Mouse (Mus musculus) hindbrain, embryonic 13.5 days (tissue): ENCODE data around the gene Abhd12. TPM values are rescaled to one million over a fixed set of nuclear protein-coding genes. Genes with fewer than 3 reads are reported as not detected.
A peak's percentile ranks its signal among the peaks of the same experiment; 100 is the strongest.

Experiments
- ATAC-seq: fragments of 200-750 bp; cut with Nextera tagmentation; 2 replicates; pipeline ENCODE4 v1.8.0; 2017; ENCODE audit warnings: moderate TSS enrichment; ENCODE audit not compliant: low FRiP score
- H3K27ac ChIP-seq: fragments of 300-500 bp; sonication (generic); 2 replicates; pipeline ENCODE4 v1.5.1; 2015; ENCODE audit warnings: inconsistent platforms, mild to moderate bottlenecking, moderate library complexity
- H3K27me3 ChIP-seq: fragments of 300-500 bp; sonication (generic); 2 replicates; pipeline ENCODE4 v1.6.1; 2015; ENCODE audit warnings: mild to moderate bottlenecking, inconsistent platforms
- H3K36me3 ChIP-seq: fragments of 300-500 bp; sonication (generic); 2 replicates; pipeline ENCODE4 v1.6.1; 2015; ENCODE audit warnings: mild to moderate bottlenecking, inconsistent platforms
- H3K4me1 ChIP-seq: fragments of 300-500 bp; sonication (generic); replicated peaks from 2 replicates; pipeline ENCODE4 v1.6.1; 2015; ENCODE audit warnings: inconsistent platforms
- H3K4me2 ChIP-seq: fragments of 300-500 bp; sonication (generic); 2 replicates; pipeline ENCODE4 v1.6.1; 2015; ENCODE audit warnings: inconsistent platforms, mild to moderate bottlenecking, moderate library complexity
- H3K4me3 ChIP-seq: fragments of 300-500 bp; sonication (generic); 2 replicates; pipeline ENCODE4 v1.5.1; 2015; ENCODE audit warnings: mild to moderate bottlenecking, inconsistent platforms
- H3K9ac ChIP-seq: fragments of 300-500 bp; sonication (generic); 2 replicates; pipeline ENCODE4 v1.6.1; 2015; ENCODE audit warnings: mild to moderate bottlenecking, inconsistent platforms
- H3K9me3 ChIP-seq: fragments of 300-500 bp; sonication (generic); 2 replicates; pipeline ENCODE4 v1.6.1; 2016; ENCODE audit warnings: inconsistent platforms
- WGBS: fragments of 180-500 bp; shearing (Covaris S2); methylation state at CpG from one replicate; pipeline ENCODE4 v1.1.7; 2015; 5-methylcytosine and 5-hydroxymethylcytosine counted together
- polyA plus RNA-seq: library from polyadenylated mRNA; unstranded; fragments of >200 nt; fragmentation: Nextera tagmentation; extraction: Ambion mirVana; gene quantifications from 2 replicates; pipeline ENCODE4 v1.2.1, GENCODE M21; 2015

Abhd12 gene
- polyA plus RNA-seq, 1 experiment from 2014 or later, result 97.1 TPM

- Histone ChIP-seq H3K9ac (no peak overlapping the region), H3K36me3 (peaks cover 96% of the 10 kb centered on the region), H3K9me3 (no peaks in the 10 kb centered on the region), H3K27me3 (no peaks in the 10 kb centered on the region), H3K27ac (no peak overlapping the region), H3K4me1 (no peaks in the 10 kb centered on the region), H3K4me3 (no peak overlapping the region), H3K4me2 (no peak overlapping the region)
- no peak for ATAC-seq
- WGBS, result 93% methylated on average over 8 of the region's 8 CpGs
Measured at GRCm38 (mm10) chr2:150818742-150819141, 85.8 kb downstream of the Abhd12 start.

GRCm38 (mm10) chr2:150816676-150817402 is 87.7 kb downstream of the Abhd12 start:
- Histone ChIP-seq H3K4me3 (no peak overlapping the region), H3K9ac (no peak overlapping the region), H3K27me3 (no peaks in the 10 kb centered on the region), H3K9me3 (no peaks in the 10 kb centered on the region), H3K27ac (no peak overlapping the region), H3K4me2 (no peak overlapping the region), H3K4me1 (no peaks in the 10 kb centered on the region), H3K36me3 (peaks cover 98% of the 10 kb centered on the region)
- ATAC-seq, result no peak
- 96% methylated on average over 18 of the region's 18 CpGs for WGBS

DNA sequence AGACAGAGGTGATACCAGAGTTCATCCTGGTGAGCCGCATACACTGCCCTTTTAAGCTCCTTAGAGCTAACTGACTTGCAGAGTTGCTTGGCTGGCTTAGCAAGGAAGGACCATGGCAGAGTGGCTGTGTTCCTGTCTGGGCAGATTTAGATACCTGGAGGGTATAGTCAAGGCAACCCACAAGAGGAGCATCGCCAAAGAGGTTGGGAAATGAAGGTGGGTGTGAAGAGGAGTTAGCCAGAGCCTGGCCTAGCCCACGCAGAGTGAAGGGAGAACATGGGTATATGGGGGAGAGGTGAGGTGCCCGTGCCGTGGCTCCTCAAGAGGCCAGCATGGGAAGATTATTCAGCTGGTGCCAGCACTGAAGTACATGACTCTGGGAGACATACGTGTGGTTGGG is 91.7 kb downstream of the Abhd12 start:
- no peak for ATAC-seq
- H3K27me3 ChIP-seq, result no peaks in the 10 kb centered on the region
- H3K4me3 ChIP-seq, result no peak overlapping the region
- H3K9me3 ChIP-seq, result no peaks in the 10 kb centered on the region
- WGBS, result 95% methylated on average over 6 of the region's 6 CpGs
- H3K36me3 ChIP-seq, result peaks cover 96% of the 10 kb centered on the region
- no peak overlapping the region for H3K9ac ChIP-seq
- H3K4me1 ChIP-seq, result 0 out of 2 replicates have a peak, but pooled peaks cover 8% of the 10 kb centered on the region
- no peak overlapping the region for H3K4me2 ChIP-seq
- no peak overlapping the region for H3K27ac ChIP-seq

DNA sequence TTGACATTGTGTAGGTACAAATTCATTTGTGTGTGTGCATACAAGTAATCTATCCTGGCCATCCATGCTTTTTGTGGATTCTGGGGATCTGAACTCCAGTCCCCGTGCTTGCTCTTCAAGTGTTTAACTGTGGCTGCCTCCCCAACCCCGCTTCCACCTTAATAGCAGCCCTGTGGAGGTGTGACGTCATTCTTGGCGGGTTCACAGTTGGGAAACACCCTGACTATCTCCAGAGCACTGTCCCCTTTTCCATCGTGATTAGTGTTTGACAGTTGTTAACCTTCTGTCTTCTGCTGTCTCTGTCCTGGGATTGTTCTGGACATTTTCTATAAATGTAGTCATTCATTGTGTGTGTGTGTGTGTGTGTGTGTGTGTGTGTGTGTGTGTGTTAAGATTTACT is 93.9 kb downstream of the Abhd12 start:
- ATAC-seq, result no peak

DNA sequence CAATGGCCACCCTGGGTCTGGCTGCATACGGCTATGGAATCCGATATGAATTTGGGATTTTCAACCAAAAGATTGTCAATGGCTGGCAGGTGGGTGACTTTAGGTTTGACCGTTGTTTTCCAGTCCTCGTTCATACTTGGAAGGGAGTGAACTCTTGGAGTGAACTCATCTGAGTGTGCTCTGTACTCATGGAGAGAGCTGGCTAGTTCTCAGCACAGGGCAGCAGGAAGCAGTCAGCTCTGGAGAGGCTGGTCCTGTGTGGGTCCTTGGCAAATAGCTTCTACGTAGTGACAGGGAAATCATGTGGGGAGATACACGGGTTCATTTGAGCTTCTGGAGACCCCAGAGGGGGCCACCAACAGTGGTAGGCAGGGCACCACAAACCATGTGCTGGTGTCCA is 95.7 kb downstream of the Abhd12 start:
- ATAC-seq, result no peak
- no peaks in the 10 kb centered on the region for H3K9me3 ChIP-seq
- H3K36me3 ChIP-seq, result peaks cover 79% of the 10 kb centered on the region
- H3K27ac ChIP-seq, result peak overlapping the region; percentile 35; the same call in 1 of the 2 replicates
- no peak overlapping the region for H3K4me3 ChIP-seq
- WGBS, result 85% methylated on average over 6 of the region's 6 CpGs
- no peak overlapping the region for H3K4me2 ChIP-seq
- H3K4me1 ChIP-seq, result 0 out of 2 replicates have a peak, but pooled peaks cover 8% of the 10 kb centered on the region
- no peak overlapping the region for H3K9ac ChIP-seq
- H3K27me3 ChIP-seq, result no peaks in the 10 kb centered on the region

More for the DNA sequence above, 93.9 kb downstream of the Abhd12 start:
- H3K4me2 ChIP-seq, result no peak overlapping the region
- no peak overlapping the region for H3K9ac ChIP-seq
- H3K9me3 ChIP-seq, result no peaks in the 10 kb centered on the region
- peaks cover 89% of the 10 kb centered on the region for H3K36me3 ChIP-seq
- no peak overlapping the region for H3K27ac ChIP-seq
- H3K27me3 ChIP-seq, result no peaks in the 10 kb centered on the region
- WGBS, result 91% methylated on average over 5 of the region's 5 CpGs
- 0 out of 2 replicates have a peak, but pooled peaks cover 8% of the 10 kb centered on the region for H3K4me1 ChIP-seq
- no peak overlapping the region for H3K4me3 ChIP-seq

DNA sequence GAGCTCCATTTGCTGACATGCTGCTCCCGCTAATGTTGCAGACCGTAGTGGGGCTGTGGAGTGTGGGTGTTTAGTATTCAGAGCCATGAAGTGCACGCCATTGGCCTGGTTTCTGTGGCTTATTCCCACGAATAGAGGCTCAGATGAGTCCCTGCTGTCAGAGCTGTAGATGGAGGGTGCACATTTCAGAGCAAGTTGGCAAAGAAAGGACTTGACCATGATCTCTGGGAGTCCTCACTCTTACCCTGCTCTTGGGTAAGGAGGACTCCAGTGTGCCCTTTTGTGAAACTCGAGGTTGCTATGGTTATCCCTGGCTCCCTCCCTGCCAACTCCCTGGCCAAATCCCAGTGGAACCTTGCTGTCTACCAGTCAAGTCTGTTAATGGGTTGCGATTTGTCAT is 96.2 kb downstream of the Abhd12 start:
- Histone ChIP-seq H3K4me3 (no peak overlapping the region), H3K9me3 (no peaks in the 10 kb centered on the region), H3K9ac (no peak overlapping the region), H3K27ac (peak overlapping the region; percentile 35), H3K4me2 (no peak overlapping the region), H3K36me3 (peaks cover 78% of the 10 kb centered on the region), H3K4me1 (0 out of 2 replicates have a peak, but pooled peaks cover 8% of the 10 kb centered on the region), H3K27me3 (no peaks in the 10 kb centered on the region)
- 67% methylated on average over 6 of the region's 6 CpGs for WGBS
- peak; percentile 81 for ATAC-seq

- no peak overlapping the region for H3K27ac ChIP-seq
- H3K4me1 ChIP-seq, result no peaks in the 10 kb centered on the region
- no peak overlapping the region for H3K9ac ChIP-seq
- H3K4me2 ChIP-seq, result no peak overlapping the region
- 90% methylated on average over 1 of the region's 1 CpGs for WGBS
- H3K9me3 ChIP-seq, result no peaks in the 10 kb centered on the region
- no peak for ATAC-seq
- H3K4me3 ChIP-seq, result no peak overlapping the region
- peaks cover 65% of the 10 kb centered on the region for H3K36me3 ChIP-seq
- H3K27me3 ChIP-seq, result no peaks in the 10 kb centered on the region
Measured at GRCm38 (mm10) chr2:150803035-150803434, 101.5 kb downstream of the Abhd12 start.

GRCm38 (mm10) chr2:150800616-150801015 is 103.9 kb downstream of the Abhd12 start:
- Histone ChIP-seq H3K27ac (no peak overlapping the region), H3K9me3 (no peaks in the 10 kb centered on the region), H3K36me3 (peaks cover 61% of the 10 kb centered on the region), H3K4me1 (no peaks in the 10 kb centered on the region), H3K4me3 (no peak overlapping the region), H3K9ac (no peak overlapping the region), H3K27me3 (no peaks in the 10 kb centered on the region), H3K4me2 (no peak overlapping the region)
- 95% methylated on average over 5 of the region's 5 CpGs for WGBS
- no peak for ATAC-seq

GRCm38 (mm10) chr2:150798084-150798483 is 106.5 kb downstream of the Abhd12 start:
- Histone ChIP-seq H3K4me1 (no peaks in the 10 kb centered on the region), H3K4me2 (no peak overlapping the region), H3K27me3 (no peaks in the 10 kb centered on the region), H3K9ac (no peak overlapping the region), H3K27ac (no peak overlapping the region), H3K36me3 (peaks cover 57% of the 10 kb centered on the region), H3K4me3 (no peak overlapping the region), H3K9me3 (no peaks in the 10 kb centered on the region)
- WGBS, result 84% methylated on average over 7 of the region's 7 CpGs
- no peak for ATAC-seq

DNA sequence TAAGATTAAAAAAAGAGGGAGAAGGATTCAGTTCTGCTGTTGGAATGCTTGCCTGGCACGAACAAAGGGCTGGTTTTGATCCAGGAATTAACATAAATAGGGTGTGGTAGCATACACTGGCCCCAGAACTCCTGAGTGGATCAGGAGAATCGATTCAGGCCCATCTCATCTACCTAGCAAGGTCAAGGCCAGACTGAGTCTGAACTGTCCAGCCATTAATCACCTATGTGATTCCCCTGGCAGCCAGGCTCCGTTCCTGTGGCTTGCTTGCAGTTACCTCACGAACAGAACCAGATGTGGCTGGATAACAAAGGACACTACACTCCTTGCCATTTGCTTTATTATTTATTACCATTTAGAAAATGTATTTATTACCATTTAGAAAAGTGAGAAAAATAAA is 111.2 kb downstream of the Abhd12 start:
- H3K27me3 ChIP-seq, result no peaks in the 10 kb centered on the region
- no peak overlapping the region for H3K9ac ChIP-seq
- no peak overlapping the region for H3K4me3 ChIP-seq
- peaks cover 12% of the 10 kb centered on the region for H3K4me1 ChIP-seq
- no peak for ATAC-seq
- H3K36me3 ChIP-seq, result peaks cover 36% of the 10 kb centered on the region
- no peak overlapping the region for H3K4me2 ChIP-seq
- peak overlapping the region; percentile 18; the same call in 1 of the 2 replicates for H3K27ac ChIP-seq
- WGBS, result 77% methylated on average over 4 of the region's 4 CpGs
- H3K9me3 ChIP-seq, result no peaks in the 10 kb centered on the region

DNA sequence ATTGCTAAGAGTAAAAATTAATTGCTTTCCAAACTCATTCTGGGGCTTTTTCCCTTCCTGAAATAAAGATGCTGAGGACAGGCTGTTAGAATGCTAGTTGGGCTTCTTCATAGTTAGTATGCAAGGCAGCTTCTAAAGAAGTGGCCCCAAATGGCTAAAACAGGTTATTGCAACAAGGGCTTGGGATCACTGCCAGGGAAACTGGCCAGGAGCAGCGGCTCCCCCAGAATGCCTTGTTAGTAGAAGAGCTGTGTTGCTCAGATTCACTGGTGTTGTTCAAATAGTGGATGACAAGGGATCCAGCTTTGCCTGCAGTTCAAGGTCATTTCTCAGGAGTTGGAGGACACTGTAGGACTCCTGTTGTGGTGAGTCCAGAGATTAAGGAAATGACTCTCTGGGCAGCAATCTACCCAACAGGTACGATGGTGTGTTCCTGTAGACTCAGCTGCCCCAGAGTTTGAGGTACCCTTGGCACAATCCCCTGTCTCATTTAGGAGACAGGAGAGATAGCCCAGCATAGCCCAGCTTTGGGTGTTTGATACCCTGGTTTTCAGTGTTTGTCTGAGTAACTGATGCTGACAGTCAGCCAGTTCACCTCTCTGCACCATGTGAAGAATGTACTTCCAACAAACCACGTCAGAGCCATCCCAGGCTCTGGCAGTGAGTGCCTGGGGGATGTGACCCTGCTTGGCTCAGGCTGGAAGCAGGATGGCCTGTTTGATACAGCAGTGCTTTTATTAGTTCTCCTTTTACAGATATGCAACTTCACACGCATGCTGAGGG is 115.6 kb downstream of the Abhd12 start:
- peak overlapping the region; percentile 24 for H3K27ac ChIP-seq
- H3K36me3 ChIP-seq, result peaks cover 12% of the 10 kb centered on the region
- H3K4me2 ChIP-seq, result peak overlapping the region; percentile 39
- H3K4me1 ChIP-seq, result peaks cover 30% of the 10 kb centered on the region
- H3K9me3 ChIP-seq, result no peaks in the 10 kb centered on the region
- H3K4me3 ChIP-seq, result peak overlapping the region; percentile 7; the same call in 1 of the 2 replicates
- ATAC-seq, result no peak
- 56% methylated on average over 4 of the region's 4 CpGs for WGBS
- peaks cover 7% of the 10 kb centered on the region; the same call in 1 of the 2 replicates for H3K27me3 ChIP-seq
- H3K9ac ChIP-seq, result peak overlapping the region; percentile 21; the same call in 1 of the 2 replicates

GRCm38 (mm10) chr2:150787234-150787771 is 117.2 kb downstream of the Abhd12 start:
- H3K9me3 ChIP-seq, result no peaks in the 10 kb centered on the region
- peak; percentile 15; the same call in 1 of the 2 replicates for ATAC-seq
- H3K4me2 ChIP-seq, result peak overlapping the region; percentile 87
- H3K27ac ChIP-seq, result peak overlapping the region; percentile 78
- H3K9ac ChIP-seq, result peak overlapping the region; percentile 87
- under 1% methylated on average over 23 of the region's 23 CpGs for WGBS
- H3K4me3 ChIP-seq, result peak overlapping the region; percentile 81
- H3K36me3 ChIP-seq, result peaks cover 6% of the 10 kb centered on the region
- H3K4me1 ChIP-seq, result peaks cover 30% of the 10 kb centered on the region
- peaks cover 7% of the 10 kb centered on the region; the same call in 1 of the 2 replicates for H3K27me3 ChIP-seq
